Mouse (Mus musculus): ENCODE results near the gene Zfp345.
A peak's percentile ranks its signal among the peaks of the same experiment; 100 is the strongest.
"Not testable (repeated sequence)": the region's sequence is repeated elsewhere in the genome, so short reads cannot be mapped to it uniquely, and the experiment has no call there.

The Zfp345 gene

GRCm38 (mm10) chr2:150484939-150485778 lies at the start of gene Zfp345:
Gene Zfp345, minus strand, starts transcription at chr2:150485091.
- DNase-seq, result peak; percentile 24

DNA sequence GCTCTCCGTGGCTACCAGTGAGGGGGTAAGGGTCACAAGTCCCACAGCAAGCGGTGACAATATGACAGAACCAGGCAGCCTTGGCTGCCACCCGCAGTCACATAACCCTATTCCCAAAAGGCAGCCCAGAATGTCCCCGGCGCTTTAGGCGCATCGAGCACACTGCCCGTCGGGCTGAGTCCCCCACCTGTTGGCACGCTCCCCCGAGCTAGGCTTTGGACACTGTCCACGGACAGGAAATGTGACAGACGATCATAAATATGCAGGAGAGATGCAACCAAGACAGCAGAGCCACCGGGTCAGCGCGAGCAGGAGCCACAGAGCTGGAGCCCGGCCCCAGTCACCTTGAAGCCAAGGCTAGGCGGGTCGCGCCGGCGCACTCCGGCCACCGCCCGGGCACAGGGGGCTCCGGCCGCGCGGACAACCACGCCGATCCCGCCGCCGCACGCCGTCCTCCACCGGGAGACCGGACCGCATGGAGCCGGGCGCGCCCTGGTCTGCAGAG lies 40.9 kb upstream of the Zfp345 start:
- no peak for DNase-seq

DNA sequence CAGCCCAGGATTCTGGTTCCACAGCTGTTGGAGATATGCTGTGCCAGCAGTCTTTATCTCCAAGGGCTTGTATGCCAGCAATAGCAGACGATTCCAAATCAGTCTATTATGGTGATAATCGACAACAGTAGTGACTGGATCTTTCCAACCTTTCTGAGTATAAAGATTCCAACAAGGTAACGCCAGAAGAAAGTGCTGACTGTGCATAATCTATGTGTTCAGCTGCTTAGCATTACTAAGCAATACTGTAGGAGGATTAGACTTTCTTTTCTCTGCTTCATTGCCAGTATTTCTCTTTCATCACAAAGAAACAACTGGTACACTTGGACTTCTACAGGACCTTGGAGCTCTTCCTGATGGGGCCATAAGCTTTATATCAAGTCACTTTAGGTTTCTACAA lies 27.9 kb upstream of the Zfp345 start:
- no peak for DNase-seq

DNA sequence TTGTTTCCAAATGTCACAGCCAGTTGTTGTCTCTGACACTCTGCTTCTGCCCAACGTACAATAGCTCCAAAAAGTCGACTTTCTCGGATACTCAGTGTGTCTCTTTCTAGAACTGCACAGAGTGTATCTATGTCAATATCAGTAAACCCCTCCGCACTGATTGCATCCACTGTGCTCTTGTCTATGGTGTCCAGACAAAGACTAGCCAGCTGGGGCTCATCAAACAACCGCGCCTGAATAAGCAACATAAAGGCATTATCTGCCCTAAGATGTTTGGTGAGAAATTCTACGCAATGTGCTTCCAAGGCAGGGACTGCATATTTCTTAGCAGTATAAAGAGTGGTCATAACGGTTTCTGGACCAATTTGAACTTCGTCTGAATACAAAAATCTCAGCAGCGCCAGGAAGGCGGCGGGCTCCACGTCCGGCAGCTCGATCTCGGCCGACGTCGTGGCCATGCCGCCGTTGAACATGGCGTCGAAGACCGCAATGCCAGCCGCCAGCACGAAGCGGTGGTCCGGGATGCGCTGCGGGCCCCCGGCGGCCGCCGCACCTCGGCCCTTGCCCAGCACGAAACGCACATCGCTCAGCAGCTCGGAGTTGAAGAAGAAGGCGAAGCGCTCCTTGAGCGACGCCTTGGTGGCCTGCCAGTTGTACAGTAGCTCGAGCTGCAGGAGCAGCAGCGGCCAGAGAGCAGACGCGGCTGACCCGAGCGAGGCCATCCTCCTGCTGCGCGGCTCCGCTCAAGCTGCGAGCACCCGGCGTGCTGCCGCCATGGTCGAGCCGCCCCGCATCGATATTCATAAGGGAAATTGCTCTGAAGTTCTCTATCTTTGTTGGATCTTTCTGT lies 15.5 kb upstream of the Zfp345 start:
- not testable (repeated sequence) for DNase-seq

DNA sequence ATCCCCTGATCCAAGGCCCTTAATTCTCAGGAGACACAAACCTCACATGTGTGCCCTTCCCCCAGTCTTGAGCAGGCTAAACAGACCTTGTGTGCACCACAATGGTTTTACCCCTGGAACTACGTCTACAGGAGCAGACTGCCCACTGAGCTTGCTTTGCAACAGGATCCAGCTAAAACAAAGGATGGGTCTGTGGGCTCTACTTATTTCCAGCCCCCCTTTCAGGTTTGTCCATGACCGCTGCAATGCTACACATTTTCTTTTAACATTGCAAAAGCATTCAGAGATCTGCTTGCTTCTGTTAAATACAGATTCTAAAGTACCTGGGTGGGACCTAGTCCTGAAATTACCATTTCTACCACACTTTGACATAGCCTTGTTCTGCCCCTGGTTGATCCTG lies 8.1 kb upstream of the Zfp345 start:
- no peak for DNase-seq

- peak; percentile 83 for DNase-seq
These were observed 33.5 kb downstream of the Zfp345 start, which contains the start of gene Zfp442 for GRCm38 (mm10) chr2:150451180-150451919. Gene Zfp442, minus strand, starts transcription at chr2:150451486.

- DNase-seq, result peak; percentile 18
These were observed 45.8 kb downstream of the Zfp345 start for GRCm38 (mm10) chr2:150439084-150439483.

All from lung, postnatal 36 days (tissue).